Mouse (Mus musculus): ENCODE measurements around the gene Vmn1r143.
"Not testable (repeated sequence)": the region's sequence is repeated elsewhere in the genome, so short reads cannot be mapped to it uniquely, and the experiment has no call there.

Gene Vmn1r143

DNA sequence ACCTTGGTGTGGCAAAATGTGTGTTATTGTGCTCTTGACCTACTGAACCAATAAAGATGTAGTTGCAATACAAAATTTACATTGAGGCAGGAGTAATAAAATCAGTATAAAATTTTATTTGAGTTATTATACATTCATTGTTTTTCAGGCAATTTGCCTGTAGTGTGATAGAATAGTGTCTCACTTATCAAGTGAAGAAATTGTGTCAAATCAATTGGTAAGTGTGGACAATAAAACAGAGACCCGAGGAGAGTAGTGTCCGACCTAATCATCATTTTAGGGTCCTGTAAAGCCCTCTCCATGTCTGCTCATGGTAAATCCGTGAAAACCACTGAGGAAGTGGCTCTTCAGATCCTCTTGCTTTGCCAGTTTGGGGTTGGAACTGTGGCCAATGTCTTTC lies at the start of gene Vmn1r143:
TSS of gene Vmn1r143 (plus strand) at position 301 of the 400 bp plus-strand sequence.
- DNase-seq, result not testable (repeated sequence)

DNA sequence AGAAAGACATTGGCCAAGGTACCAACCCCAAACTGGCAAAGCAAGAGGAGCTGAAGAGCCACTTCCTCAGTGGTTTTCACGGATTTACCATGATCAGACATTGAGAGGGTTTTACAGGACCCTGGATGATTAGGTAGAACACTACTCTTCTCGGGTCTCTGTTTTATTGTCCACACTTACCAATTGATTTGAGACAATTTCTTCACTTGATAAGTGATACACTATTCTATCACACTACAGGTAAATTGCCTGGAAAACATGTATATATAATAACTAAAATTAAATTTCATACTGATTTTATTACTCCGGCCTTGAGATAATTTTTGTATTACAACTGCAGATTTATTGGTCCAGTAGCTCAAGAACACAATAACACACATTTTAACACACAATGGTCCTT lies 25.2 kb upstream of the Vmn1r143 start, which contains the start of gene Vmn1r142:
TSS of gene Vmn1r142 (minus strand) at position 101 of the 400 bp plus-strand sequence.
- DNase-seq, result not testable (repeated sequence)

DNA sequence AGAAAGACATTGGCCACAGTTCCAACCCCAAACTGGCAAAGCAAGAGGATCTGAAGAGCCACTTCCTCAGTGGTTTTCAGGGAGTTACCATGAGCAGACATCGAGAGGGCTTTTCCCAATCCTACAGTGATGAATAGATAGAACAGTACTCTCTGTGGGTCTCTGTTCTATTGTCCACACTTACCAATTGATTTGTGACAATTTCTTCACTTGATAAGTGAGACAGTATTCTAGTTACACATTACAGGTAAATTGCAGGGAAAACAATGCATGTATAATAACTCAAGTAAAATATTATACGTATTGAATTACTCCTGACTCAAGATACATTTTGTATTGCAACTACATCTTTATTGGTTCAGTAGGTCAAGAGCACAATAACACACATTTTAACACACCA lies 12.0 kb downstream of the Vmn1r143 start, which contains the start of gene Gm8653:
TSS of gene Gm8653 (minus strand) at position 101 of the 400 bp plus-strand sequence.
- DNase-seq, result not testable (repeated sequence)

DNA sequence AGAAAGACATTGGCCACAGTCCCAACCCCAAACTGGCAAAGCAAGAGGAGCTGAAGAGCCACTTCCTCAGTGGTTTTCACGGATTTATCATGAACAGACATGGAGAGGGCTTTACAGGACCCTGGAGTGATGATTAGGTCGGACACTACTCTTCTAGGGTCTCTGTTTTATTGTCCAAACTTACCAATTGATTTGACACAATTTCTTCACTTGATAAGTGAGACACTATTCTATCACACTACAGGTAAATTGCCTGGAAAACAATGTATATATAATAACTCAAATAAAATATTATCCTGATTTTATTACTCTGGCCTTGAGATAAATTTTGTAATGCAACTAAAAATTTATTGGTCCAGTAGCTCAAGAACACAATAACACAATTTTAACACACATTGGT lies 40.2 kb downstream of the Vmn1r143 start, which contains the start of gene Gm8453:
TSS of gene Gm8453 (minus strand) at position 101 of the 400 bp plus-strand sequence.
- not testable (repeated sequence) for DNase-seq
